Mouse (Mus musculus): ENCODE measurements at regions not wholly inside any gene's neighbourhood (a gene's known extent, or its start where the extent isn't known, plus 50 kb on each side); places are given as distances from the start of the nearest gene placed in this dataset.

DNA sequence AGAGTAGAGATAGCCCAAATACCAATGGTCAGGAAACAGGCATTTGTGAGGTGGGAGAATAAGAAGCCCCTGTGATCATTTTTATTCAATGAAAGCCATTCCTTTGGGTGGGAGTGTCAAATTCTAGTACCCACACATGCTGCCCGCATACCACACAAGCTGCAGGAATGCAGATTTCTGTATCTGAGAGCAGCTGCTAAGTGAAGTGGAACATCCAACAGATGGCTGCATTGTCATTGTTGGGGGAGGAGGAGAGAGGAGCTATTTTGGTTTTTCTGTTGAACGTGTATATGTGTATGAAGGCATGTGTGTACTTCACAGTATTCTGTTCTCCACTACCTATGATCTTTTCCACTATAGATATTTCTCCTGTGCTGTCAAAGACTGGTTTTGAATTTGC is 392.3 kb upstream of the Mef2c start:
- no peak for DNase-seq (ENCODE audit: low spot score in 2 of 2)

DNA sequence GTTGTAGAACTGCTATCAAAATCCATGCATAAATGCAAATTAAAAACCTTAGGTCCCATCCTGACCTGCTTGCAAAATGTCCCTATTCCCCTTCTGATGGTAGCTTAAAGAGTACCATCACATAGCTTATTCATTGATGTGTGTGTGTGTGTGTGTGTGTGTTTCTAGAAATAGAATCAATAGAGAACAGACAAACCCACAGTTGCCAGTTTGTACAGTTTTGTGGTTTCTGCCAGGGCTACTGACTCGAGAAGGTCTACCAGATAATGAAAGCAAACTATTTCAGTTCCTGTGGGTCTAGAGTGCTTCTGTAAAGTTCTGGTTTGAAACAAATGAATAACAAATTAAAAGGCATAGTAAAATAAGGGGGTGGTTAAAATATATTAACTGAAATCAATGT is 391.5 kb upstream of the Mef2c start:
- DNase-seq (ENCODE audit: low spot score in 2 of 2), result no peak

DNA sequence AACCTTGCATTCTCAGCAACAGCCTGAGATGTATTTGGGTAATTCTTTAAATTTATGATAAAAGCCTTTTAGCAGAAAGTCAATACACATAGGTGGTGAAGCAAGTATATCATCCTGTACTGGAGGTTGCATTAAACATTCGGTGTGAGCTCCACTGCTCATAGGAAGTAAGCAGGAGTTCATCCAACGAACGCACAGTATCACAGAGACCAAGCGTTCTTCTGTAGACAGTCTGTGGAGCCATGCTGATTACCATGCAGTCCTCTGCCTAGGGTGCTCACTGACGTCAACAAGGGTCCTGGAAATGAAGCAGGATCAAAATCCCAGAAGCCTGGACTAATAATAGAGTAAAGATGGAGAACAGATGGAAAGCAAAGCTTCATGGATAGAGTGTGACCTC is 391.1 kb upstream of the Mef2c start:
- no peak for DNase-seq (ENCODE audit: low spot score in 2 of 2)

DNA sequence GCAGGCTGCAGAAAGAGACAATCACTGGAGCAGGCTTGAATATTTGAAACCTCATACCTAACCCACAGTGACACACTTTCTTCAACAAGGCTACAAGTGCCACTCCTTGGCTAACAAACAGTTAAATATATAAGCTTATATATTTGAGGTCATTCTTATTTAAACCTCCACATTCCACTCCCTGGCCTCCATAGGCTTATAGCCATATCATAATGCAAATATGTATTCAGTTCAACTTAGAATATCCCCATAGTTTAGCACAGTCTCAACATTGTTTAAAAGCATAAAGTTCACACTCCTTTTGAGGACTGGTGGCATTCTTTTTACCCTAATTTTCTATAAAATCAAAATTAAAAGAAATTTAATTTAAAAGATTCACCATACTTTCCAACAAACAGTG is 390.0 kb upstream of the Mef2c start:
- no peak for DNase-seq (ENCODE audit: low spot score in 2 of 2)

DNA sequence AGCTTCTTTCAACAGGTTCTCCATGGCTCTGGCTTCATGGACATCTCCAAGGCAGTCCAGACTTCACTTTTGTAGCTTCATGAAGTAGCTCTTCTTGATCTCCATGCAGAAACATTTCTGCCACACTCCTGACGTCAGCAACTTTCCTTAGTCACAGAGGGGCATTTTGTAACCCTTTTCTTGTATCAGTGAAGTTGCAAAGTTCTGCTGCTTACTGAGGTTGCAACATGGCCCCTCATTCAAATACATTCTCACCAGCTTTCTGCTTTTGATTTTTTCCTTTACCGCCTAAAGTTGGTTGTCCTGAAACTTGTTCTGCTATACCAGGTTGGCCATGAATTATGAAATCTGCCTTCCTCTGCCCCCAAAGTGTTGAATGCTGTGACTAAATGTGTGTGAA is 389.4 kb upstream of the Mef2c start:
- DNase-seq (ENCODE audit: low spot score in 2 of 2), result no peak

DNA sequence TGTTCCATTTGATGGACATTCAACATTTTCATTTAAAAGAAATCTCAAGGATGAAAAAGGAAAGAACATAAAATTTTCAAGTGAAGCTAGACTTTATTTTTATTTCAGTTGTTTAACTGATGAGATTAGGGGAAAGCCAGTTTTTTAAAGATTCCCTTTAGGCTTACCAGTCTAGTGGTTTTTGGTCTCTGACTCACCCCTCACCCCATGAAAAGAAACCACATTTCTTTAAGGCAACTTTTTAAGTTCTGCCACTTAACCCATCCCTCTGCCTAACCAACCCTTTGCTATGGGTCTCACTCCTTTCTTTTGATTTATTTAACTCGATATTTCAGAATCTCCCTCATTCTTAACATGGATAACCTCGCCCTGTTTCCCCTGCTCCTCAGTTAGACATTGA is 388.1 kb upstream of the Mef2c start:
- no peak for DNase-seq (ENCODE audit: low spot score in 2 of 2)

DNA sequence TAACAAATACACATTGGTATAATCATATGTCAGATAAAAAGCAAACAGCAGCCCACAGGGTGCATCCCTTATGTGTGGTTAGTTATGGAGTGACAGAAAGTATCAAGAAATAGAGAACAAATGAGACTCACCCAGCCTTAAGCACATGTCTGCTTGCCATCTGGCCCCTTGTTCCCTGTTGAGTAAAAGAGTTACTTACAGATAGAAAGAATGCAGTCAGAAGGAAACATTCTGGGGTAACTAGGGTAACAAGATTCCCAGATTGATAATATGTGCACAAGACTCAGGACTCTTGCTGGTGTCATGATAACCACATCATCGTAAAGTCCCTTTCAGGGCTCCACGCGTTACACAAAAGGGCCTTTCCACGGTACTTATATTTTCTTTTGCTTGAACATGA is 383.5 kb upstream of the Mef2c start:
- no peak for DNase-seq (ENCODE audit: low spot score in 2 of 2)

DNA sequence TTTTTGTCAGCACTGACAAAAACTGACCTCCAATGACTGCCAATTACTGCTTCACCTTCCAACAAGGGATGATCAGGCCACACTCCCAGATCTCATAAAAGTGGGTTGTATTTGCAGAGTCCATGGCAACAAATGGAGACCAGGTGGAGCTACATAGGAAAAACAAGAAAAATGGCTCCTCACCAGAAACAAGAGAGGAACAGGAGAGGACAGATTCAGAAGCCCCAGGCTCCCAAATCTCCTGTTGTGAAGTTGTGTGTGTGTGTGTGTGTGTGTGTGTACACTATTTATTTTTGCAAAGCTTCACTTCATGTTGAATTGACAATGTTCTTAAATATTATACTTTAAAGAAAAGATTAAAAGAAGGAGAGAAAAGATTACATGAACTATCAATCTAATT is 380.2 kb upstream of the Mef2c start:
- no peak for DNase-seq (ENCODE audit: low spot score in 2 of 2)

DNA sequence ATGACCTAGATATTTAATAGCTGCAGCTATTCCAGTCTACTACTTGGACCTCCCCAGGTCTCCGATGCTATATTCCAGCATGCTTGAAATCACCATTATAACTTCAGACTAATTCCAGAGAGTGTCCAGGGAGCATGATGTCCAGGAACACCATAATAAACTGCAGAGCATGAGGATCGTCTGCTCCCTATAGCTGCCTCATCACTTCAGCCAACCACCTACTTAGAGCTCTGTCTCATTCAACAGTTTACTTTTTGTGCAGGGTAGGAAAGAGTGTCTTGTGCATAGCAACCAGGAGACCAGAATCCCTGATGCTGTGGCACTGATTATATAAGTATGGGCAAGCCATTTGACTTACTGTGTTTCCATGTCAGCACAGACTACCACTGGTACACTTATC is 379.2 kb upstream of the Mef2c start:
- no peak for DNase-seq (ENCODE audit: low spot score in 2 of 2)

DNA sequence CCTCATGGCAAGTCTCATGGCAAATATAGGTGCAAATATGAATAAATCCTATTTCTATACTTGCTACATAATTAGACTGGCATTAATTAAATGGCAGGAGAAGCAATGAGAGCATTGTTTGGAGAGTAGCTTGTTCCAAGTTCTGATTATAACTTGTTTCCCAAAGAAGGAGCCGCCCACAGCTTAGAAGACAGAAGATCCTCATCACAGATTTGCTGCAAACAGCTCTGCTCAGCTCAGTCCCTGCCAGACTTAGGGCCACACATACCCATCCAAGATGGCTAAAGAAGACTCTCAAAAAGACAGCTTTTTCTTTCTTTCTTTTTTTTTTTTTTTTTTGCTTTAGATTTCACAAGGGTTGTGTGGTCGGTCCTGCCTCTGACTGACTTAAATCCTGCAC is 377.4 kb upstream of the Mef2c start:
- DNase-seq (ENCODE audit: low spot score in 2 of 2), result no peak

DNA sequence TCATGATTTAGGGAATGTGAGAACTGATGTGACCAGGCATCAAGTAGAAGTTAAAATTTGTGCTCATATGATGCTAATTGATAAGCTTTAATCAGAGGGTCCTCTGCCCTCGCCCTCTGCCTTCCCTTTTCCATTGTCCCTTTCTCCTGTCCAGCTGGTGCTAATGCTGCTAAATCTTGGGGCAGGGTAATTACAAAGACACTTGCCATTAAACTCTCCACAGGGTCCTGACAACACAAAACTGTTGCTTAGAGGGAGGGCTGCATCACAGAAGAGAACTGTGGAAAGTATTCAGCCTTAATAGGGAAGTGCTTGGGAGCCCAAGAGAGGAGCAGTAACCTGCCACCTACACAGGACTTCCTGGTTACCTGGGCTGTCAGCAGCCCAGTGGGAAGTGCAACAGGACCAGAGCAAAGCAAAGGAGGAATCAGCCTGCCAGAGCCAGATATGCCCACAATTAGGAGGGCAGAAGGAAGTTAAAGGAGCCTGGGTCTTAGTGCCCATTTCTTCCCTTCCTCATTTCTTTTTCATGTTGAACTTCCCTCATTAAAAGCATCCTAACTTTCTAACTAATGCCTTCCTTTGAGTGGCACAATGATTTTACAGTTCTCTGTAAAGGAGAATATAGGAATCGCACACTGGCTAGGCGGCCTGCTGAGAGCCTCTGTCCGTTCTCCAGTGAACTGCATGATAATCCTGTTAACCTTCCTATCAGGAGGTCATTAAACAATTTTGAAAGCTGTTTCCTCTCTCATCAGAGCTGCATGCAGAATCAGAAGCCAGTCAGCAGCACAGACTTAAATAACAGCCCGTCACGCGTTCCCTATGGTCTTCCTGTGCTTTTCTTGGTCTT is 372.5 kb upstream of the Mef2c start:
- DNase-seq (ENCODE audit: low spot score in 2 of 2), result no peak

DNA sequence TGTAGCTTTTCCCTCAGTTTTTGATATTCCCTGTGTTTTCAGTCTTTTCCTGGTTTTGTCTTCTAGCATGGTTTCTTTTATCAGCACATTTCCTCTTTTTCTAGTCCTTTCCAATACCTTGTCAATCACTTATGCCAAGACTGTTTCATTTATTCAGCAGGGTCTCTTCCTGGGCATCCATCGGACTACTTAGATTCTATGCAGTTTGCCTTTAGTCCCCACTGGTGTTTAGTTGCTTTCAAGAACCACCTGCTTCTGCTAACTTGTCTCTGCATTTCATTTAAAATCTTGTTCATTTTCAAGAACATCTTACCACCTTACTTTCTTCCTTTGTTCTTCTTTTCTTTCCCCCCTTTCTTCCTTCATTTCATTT is 371.9 kb upstream of the Mef2c start:
- no peak for DNase-seq (ENCODE audit: low spot score in 2 of 2)

DNA sequence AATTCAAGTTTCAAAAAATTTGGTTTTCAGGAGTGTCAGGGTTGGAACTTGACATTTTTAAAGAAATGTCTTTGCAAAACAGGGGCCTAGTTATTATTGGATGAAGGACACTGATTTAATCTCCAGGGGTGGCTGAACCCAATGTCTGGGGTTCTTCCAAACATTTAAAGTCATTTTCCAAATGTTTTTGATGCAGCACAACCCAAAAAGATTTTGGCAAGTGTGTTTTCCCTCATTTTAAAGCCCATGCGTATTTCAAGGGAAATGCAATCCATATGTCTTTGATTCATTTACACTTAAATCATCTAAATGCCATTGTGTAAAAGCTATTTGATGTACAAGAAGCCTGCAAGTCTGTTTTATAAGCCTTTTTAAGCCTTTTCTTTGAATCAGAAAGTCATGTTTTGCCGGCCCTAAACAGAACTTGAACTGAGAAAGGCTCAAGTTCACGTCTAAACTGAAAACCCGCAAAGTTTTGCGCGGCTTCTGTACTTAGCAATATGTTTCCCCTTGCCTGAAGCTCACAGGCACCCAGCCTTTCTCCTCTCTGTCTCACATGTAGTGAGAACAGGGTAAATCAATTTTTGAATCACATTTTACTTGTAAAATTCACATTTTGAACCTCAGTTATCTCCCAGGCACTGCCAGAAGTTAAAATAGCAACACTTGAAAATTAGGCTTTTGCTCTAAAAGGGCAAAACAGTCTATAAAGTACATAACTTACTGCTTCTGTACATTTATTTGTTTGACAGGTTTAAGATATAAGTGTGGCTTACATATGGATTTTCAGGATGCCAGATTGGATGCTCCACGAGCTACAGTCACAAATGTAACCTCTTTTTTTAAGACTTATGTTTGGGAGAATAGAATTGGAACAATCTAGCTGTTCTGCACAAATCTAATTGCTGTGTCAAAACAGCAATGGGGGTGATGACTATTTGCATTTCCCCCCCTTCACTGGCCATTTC is 370.9 kb upstream of the Mef2c start:
- no peak for DNase-seq (ENCODE audit: low spot score in 2 of 2)

DNA sequence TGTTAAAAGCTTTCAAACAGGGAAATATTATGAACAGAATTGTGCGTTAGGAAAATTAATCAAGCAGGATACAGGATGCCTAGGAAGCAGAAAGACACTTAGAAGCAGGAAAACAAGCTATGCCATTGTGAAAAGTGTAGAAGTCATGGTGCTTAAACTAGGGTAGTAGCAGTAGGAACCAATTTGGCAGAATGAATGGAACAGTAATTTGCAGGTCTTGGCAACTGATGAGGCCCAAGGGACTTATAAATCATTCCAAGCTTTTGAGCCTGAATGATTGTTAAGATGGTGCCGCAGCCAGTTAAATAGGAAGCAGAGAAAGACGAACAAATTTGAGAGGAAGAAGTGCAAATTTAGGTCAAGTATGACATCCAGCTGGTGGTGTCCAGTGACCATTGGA is 360.5 kb upstream of the Mef2c start:
- no peak for DNase-seq (ENCODE audit: low spot score in 2 of 2)

DNA sequence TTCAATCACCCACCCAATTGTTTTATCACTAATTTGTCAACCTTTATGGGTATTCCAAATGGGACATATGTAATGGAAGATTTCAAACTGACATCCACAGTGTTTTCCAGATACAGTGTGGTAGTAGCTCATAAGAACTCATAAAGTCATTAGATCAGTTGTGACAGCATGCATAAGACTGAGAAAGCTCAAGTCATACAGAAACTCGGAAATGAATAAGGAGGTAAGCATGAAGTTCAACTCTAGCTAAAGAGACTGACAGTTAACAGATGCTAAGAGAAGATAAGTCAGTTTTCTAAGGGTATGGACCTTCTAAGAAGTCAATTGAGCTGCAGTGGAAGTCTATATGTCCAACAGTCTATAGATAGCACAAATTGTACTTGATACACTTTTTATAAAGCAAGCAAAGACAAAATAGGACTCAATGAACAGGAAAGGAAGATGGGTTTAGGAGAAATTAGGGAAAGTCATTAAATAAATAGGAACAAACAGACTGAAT is 349.2 kb upstream of the Mef2c start:
- DNase-seq (ENCODE audit: low spot score in 2 of 2), result no peak

DNA sequence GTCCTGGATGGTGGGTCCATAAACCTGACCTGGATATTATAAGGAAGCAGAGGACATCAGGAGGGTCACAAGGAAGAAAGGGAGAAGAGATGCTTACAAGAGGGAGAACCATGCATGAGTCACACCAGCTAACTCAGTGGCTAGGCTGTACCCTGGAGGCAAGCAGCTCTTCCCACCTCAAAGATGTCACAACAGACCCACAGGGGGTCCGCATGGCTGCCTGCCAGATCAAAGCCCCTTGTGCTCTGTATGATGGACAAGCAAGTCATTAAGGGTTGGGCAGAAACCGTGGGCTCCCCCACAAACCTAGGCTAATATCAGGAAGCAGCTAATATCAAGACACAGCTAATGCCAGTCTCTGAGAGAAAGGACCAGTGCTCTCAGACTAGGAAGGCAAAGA is 343.9 kb upstream of the Mef2c start:
- no peak for DNase-seq (ENCODE audit: low spot score in 2 of 2)

DNA sequence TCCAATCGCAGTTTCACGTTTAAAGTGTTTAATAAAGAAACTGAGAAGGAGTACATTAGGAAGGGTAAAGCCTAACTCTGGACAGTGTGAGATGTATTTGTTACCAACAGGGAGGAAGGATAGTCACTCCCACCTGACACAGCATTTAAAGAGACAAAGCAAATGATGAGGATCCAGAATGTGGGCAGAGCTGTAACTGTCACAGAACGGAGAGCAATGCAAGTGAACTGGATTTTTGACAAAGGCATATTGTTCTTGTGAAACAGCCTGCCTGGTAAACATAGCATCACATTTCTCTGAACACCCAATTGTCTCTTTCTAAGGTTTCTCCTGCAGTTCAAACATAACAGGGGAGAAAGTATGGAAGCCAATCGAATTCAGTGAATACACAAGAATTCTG is 341.1 kb upstream of the Mef2c start:
- DNase-seq (ENCODE audit: low spot score in 2 of 2), result no peak

DNA sequence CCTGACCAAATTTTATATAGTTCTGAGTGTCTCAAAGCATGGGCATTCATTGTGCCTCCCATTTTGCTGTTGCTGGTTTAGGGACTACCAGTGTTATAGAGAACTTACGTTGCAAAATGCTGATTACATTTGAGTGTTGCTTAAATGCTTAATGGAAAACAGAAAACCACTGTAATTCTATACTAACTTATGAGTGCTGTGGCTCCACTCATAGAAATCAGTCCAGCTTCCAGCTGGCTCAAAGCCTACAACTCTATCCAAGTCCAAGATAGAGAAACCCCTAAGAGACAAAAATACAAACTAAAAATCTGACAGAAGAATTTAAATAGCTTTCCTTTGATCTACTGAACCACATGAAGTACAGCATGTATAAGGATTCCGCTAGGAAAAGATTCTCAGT is 328.7 kb upstream of the Mef2c start:
- no peak for DNase-seq (ENCODE audit: low spot score in 2 of 2)

DNA sequence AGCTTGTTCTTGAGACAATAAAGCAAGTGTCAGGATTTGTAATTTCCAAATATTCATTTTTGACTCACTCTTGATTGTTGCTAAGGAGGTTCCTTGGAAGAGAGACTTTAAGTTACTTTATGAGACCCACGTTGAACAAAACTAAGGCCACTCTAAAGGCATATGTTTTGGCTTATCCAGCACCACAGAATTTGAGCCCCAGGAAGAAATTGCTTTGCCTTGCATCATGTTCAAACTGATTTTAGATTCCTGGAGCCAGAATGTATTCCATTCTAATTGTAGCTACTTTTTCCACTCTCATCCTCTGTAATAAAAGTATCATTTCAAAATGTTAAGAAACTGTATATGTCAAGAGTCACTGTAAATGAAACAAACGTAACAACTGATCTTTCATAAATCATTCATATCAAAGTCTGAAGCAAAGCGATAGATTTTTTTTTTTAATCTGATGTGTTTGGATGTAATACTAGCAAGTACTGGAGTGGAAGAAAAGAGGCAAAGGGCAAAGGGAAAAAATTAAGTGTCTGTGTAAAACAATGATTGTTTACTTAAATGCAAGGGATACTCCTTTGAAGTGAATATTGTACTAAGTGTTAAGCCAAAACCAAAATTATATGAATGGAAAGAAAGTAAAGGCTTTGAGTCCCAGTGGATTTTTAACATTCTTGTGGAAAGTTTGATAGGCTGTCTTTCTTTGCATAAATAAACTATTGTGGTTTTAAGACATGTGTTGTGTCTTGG is 301.7 kb upstream of the Mef2c start:
- DNase-seq (ENCODE audit: low spot score in 2 of 2), result no peak

DNA sequence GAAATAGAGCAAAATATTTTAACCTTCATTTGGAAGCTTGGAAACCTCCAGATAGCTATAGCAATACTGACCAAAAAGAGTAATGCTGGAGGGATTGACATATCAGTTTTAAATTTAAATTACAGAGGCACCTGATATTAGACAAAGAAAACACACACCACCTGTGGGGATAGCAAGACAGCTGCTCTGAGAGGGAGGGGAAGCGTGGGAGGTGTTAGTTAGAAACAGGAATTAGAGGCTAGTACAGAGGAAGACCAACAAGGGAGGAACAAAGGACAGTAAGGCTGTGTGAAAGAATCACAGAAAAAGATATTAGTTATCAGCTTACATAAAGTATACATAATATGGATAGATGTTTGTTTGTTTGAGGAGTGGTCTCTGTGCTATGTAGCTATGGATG is 297.2 kb upstream of the Mef2c start:
- no peak for DNase-seq (ENCODE audit: low spot score in 2 of 2)

DNA sequence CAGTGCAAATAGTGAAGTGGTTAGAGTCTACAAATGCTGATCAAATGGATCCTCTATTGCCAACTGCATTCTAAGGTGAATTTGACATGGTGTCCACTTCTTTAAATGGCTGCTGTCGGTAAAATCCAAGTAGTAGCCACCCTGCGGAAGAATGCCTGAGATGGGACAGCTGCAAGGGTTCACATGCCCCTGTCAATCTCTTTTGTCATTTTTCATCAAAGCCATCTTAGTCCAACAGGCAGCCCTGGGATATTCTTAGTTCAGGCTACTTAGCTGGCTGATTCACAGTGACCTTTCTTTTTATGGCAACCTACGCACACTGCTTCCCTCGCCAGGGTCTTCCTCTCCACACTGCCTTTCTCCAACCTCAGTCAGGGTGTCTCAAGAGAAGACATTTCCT is 296.3 kb upstream of the Mef2c start:
- no peak for DNase-seq (ENCODE audit: low spot score in 2 of 2)

DNA sequence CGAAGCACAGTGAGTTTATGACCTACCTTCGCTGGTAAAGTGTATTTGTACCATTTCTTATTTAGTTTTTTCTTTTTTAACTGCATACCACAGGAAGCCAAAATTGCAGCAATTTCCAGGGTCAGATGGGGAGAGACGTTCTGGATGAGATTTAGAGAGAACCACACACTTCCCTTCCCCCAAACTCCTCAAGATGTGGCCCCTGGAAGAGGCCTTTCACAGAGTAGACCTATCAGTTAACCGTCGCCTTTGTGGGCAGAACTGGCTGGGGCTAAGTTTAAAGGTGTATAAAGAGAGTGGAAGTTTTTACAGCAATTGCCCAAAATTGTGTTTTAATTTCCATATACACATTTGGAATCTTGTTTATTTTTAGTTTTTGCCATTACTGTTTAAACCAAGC is 295.7 kb upstream of the Mef2c start:
- DNase-seq (ENCODE audit: low spot score in 2 of 2), result no peak

Measured in frontal cortex, postnatal 14 days (tissue).